Mouse (Mus musculus) lung, adult 2 months (tissue): ENCODE data around the gene Hus1. TPM values are rescaled to one million over a fixed set of nuclear protein-coding genes. Genes with fewer than 3 reads are reported as not detected.
A peak's percentile ranks its signal among the peaks of the same experiment; 100 is the strongest.

Source experiments
- DNase-seq: peaks from one replicate; pipeline ENCODE4 v3.0.0; 2022
- H3K4me1 ChIP-seq: fragments of 200-500 bp; 2 replicates; pipeline ENCODE4 v1.6.1; 2011; ENCODE audit warnings: low read length; ENCODE audit not compliant: control insufficient read depth, insufficient read depth
- H3K4me3 ChIP-seq: fragments of 200-500 bp; replicated peaks from 2 replicates; pipeline ENCODE3; 2011; ENCODE audit warnings: low read depth, mild to moderate bottlenecking, control low read depth, low read length; ENCODE audit errors: extremely low read depth
- CTCF ChIP-seq: fragments of 200-500 bp; IDR thresholded peaks from 2 replicates; pipeline ENCODE4 v1.5.1; 2011; ENCODE audit warnings: mild to moderate bottlenecking, low read length, control low read depth; ENCODE audit not compliant: insufficient read depth
- POLR2A ChIP-seq: fragments of 200-500 bp; IDR thresholded peaks from 2 replicates; pipeline ENCODE4 v1.6.1; 2011; ENCODE audit warnings: low read depth, mild to moderate bottlenecking, control low read depth, low read length, borderline replicate concordance; ENCODE audit errors: extremely low read depth
- WGBS: fragments of 180-500 bp; shearing (Covaris S2); methylation state at CpG from one replicate; pipeline ENCODE4 v1.1.7; 2018; 5-methylcytosine and 5-hydroxymethylcytosine counted together
- polyA plus RNA-seq: library from polyadenylated mRNA; depleted of rRNA; stranded (reverse); fragments of >200 nt; gene quantifications from 2 replicates; pipeline ENCODE4 v1.2.3, GENCODE M21; 2012

Hus1 gene
- polyA plus RNA-seq, 1 experiment, result 11.5 TPM

DNA sequence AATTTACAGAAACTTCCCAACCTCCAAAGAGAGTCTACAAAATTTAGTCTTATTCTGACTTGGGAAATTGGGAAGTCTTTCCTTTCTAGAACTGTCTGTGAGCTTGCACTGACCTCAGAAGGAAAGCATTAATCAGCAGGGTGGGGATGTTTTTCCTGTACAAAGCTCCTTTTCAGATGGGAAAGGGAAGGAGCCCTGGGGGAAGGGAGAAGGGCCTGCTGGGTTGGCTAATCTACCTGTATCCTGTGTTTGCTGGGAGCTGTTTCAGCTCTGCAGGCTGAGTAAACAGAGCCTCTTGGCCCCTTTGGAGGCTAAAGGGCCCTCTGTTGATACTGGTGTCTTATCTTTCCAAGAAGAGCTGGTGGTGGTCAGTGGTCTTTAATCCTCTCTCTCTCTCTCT lies 24.9 kb downstream of the Hus1 start:
- Histone ChIP-seq H3K4me1 (no peaks in the 10 kb centered on the region), H3K4me3 (no peak overlapping the region)
- no peak for DNase-seq
- TF ChIP-seq CTCF, result no peak
- no peak for TF ChIP-seq POLR2A

DNA sequence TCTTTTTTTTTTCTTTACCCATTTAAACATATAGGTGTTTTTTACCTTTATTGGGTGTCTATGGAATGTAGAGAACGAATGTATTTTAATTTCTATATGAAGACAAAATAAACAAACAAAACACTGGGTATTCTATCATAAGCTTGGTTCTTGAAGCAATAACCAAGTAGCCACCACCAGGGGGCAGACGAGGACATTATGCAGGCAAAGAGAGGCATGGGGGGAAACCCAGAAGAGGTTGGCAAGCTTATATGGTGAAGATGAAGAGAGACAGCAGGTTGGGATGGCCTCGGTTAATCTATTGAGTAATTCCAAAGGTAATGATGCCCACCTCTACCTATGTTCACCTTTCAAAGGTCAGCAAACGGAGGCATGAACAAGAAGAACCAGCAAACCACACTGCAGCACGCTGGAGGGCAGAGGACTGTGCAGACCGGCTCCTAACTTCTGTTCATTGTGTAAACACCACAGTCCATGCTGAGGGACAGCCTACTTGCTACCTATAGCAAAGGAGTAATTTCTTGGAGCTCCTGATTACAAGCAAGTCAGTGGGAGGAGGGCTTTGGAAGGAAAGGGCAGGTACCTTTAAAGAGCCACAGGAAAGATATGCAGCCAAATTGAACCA lies 27.6 kb downstream of the Hus1 start:
- no peak for TF ChIP-seq POLR2A
- peak; percentile 68 for TF ChIP-seq CTCF
- Histone ChIP-seq H3K4me1 (no peaks in the 10 kb centered on the region), H3K4me3 (no peak overlapping the region)
- DNase-seq, result peak; percentile 62
- 30% methylated on average over 6 of the region's 6 CpGs for WGBS

DNA sequence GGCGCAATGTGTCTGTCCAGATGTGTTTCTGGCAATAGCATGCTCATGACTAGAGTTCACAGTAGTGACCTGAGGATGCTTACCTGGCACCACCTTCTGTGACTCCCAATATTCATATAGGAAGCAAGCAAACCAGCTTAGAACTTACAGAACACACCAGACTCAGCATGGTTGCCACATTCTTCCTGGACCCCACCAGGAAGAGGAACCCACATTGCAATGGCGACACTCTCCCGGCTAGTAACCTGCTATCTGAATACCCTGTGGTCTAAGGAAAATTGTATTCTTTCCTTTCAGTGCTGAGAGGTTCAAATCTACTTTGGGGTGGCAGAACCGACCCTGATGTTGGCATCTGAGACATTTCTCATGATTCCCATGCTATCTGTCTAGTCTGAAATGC lies 32.8 kb downstream of the Hus1 start:
- TF ChIP-seq POLR2A (no peak), CTCF (no peak)
- WGBS, result 79% methylated on average over 4 of the region's 4 CpGs
- H3K4me1 ChIP-seq, result no peaks in the 10 kb centered on the region
- no peak for DNase-seq
- no peak overlapping the region for H3K4me3 ChIP-seq

DNA sequence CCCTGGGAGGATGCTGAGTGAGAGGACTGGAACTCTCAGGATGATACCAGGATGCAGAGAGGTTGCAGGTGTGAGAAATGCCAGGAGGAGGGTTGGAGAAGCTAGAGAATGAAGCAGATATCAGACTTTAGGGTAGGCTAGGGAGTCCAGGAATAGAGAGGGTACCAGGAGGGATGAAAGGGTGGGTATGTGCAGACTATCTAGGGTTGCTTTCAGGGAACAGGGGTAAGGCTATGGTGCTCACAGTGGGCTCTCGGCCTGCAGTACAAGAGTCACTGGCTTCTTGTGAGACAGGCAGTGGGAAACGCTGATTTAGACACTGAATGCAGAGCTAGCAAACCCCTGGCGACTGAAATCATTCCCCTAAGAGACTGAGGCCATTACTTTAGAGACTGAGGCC lies 37.8 kb downstream of the Hus1 start, which contains the start of gene Pkd1l1:
Gene Pkd1l1, minus strand, starts transcription at position 101 of the 400 bp plus-strand sequence.
- TF ChIP-seq CTCF (no peak), POLR2A (no peak)
- H3K4me1 ChIP-seq, result no peaks in the 10 kb centered on the region
- WGBS, result 70% methylated on average over 3 of the region's 3 CpGs
- H3K4me3 ChIP-seq, result no peak within 1 kb of the TSS
- DNase-seq, result no peak

DNA sequence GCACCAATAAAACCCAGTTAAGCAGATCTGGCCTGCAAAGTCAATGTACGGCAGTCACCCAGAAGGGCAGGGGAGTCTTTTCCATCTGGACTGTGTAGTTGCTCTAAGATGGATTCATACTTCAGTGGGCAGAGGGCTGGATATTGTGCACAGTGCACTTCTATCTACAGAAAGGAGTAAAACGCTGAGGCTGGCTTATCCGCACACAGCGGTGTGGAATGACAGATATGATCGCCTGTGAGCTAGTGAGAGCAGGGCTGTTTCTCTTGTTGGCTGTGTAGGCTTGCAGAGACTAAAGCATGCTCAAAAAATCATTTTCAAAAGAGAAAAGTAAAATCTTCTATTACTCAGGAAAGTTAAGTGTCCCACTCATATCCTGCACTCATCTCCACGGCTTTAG lies 38.9 kb downstream of the Hus1 start:
- DNase-seq, result no peak
- TF ChIP-seq POLR2A (no peak), CTCF (no peak)
- no peak overlapping the region for H3K4me3 ChIP-seq
- no peaks in the 10 kb centered on the region for H3K4me1 ChIP-seq
- whole genome bisulfite sequencing, result 78% methylated on average over 6 of the region's 6 CpGs

DNA sequence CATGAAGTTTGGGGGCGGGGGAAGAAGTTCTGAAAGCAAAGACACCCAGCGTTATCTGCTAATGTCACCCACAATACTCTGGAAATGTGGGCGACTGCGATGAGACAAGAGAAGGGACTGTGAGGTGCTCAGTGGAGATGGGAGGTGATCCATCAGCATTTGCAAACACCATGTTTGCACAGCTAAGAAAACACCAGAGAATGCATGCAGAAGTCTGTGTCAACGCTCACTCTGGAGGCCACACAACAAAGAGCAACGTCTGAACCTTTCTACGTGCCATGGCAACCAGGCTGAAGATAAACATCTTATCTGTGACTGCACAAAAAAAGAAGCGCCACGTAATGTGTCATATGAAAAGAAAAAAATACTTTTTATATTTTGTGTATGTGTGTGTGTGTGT lies 40.5 kb downstream of the Hus1 start:
- 51% methylated on average over 9 of the region's 9 CpGs for WGBS
- no peak for TF ChIP-seq POLR2A
- no peak for TF ChIP-seq CTCF
- H3K4me1 ChIP-seq, result no peaks in the 10 kb centered on the region
- H3K4me3 ChIP-seq, result no peak overlapping the region
- no peak for DNase-seq

DNA sequence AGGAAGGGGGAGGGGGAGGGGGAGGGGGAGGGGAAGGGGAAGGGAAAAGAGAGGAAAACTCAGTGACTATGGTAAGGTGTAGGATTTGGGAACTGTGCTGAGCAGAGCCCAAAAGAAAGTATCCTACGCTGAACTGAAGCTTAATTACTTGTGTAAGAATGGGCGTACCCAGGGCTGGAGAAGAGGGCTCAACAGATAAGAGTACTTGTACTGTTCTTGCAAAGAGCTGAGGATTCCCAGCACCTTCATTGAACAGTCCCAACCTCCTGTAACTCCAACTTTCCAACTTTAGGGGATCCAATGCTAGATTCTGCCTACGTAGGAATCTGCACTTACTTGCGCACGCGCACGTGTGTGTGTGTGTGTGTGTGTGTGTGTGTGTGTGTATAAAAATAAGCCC lies 42.9 kb downstream of the Hus1 start:
- no peak for TF ChIP-seq POLR2A
- TF ChIP-seq CTCF, result no peak
- Histone ChIP-seq H3K4me3 (no peak overlapping the region), H3K4me1 (no peaks in the 10 kb centered on the region)
- no peak for DNase-seq
- WGBS, result 92% methylated on average over 7 of the region's 7 CpGs

DNA sequence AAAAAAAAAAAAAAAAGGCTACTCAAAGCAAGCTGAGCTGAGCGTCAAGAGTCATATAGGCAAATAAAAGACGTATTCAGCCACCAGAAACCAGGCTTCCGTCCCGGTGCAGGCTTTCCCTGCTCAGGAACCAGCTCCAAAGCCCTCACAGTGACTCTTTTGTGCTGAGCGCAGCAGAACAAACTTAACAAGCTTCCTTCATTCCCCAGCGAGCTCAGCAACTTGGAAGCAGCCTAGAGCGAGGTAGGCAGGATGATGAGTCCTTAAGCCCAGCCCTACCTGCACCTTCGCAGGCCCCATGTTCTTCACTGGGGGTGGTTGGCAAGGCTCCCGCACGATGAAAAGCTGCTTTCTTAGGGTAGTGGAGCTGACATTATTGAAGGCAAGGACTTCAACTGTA lies 52.4 kb downstream of the Hus1 start:
- WGBS, result 64% methylated on average over 10 of the region's 10 CpGs
- TF ChIP-seq CTCF (no peak), POLR2A (no peak)
- no peak for DNase-seq
- H3K4me3 ChIP-seq, result no peak overlapping the region
- H3K4me1 ChIP-seq, result no peaks in the 10 kb centered on the region

DNA sequence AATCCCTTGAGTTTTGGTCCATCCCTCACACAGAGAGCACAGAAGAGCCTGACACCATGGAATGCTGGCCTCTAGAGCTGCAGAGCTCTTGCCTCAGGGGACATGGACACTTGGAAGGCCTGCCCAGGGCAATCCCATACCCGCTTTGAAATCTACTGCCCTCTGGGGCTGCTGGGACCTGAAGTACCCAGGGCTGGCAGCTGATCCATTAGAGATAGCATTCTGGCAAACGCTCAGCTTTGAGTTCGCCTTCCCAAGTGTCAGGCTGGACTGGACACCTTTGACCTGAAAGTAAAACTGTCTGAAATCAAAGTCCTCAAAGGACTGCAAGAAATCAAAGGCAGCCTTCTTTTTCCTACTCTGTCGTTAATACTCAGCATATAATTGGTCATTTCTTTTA lies 52.9 kb downstream of the Hus1 start:
- Histone ChIP-seq H3K4me3 (no peak overlapping the region), H3K4me1 (no peaks in the 10 kb centered on the region)
- no peak for DNase-seq
- TF ChIP-seq CTCF (no peak), POLR2A (no peak)
- WGBS, result 49% methylated on average over 4 of the region's 4 CpGs

DNA sequence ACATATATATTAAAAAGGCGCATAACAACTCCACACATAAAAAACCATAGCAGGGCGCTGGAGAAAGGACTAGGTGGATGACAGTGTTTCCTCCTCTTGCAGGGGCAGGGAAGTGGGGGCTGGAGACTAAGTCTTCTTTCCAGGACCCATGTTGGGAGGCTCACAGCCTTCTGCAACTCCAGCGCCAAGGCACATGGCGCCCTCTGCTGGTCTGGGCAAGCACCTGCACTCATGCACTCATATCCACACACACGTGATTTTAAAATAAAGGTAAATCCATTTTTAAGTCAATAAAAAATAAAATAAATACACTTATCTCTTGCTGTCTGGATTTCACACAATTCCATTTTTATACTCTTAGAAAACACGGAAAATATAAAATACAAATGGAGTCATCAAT lies 54.0 kb downstream of the Hus1 start:
- peak; percentile 53 for TF ChIP-seq CTCF
- TF ChIP-seq POLR2A, result no peak
- Histone ChIP-seq H3K4me3 (no peak overlapping the region), H3K4me1 (no peaks in the 10 kb centered on the region)
- no peak for DNase-seq
- 73% methylated on average over 6 of the region's 6 CpGs for WGBS
